Mouse (Mus musculus): Measurements from ENCODE around the gene Plcd1. TPM values are rescaled to one million over a fixed set of nuclear protein-coding genes. Genes with fewer than 3 reads are reported as not detected.

Gene Plcd1
- polyA plus RNA-seq, 1 experiment from 2014 or later, result 17.3 TPM

GRCm38 (mm10) chr9:119083966-119084365 is 9.3 kb downstream of the Plcd1 start:
- TF ChIP-seq CTCF (IDR thresholded peaks at IDR 0.05; ENCODE audit: low read depth), result no peak
- no peaks in the 10 kb centered on the region for H3K9me3 ChIP-seq (replicated peaks; ENCODE audit: low read length)
- H3K36me3 ChIP-seq (ENCODE audit: insufficient read depth, low read length), result no peaks in the 10 kb centered on the region
- H3K4me2 ChIP-seq (ENCODE audit: low read length), result no peak overlapping the region
- ATAC-seq (replicated peaks; ENCODE audit: low FRiP score, low read depth) (no peak), DNase-seq (ENCODE audit: low spot score) (no peak)
- no peak overlapping the region for H3K4me3 ChIP-seq (replicated peaks; ENCODE audit: low read depth, low read length)
- no peak overlapping the region for H3K9ac ChIP-seq (ENCODE audit: low read depth, low read length)
- peaks cover 13% of the 10 kb centered on the region for H3K4me1 ChIP-seq (replicated peaks; ENCODE audit: insufficient read depth, low read length)
- no peak overlapping the region for H3K27ac ChIP-seq
- 81% methylated on average over 10 of the region's 10 CpGs for WGBS
- no peaks in the 10 kb centered on the region for H3K27me3 ChIP-seq (ENCODE audit: insufficient read depth, low read length)

- 70% methylated on average over 7 of the region's 7 CpGs for WGBS
- Histone ChIP-seq H3K36me3 (ENCODE audit: insufficient read depth, low read length) (no peaks in the 10 kb centered on the region), H3K27ac (no peak overlapping the region), H3K9me3 (replicated peaks; ENCODE audit: low read length) (no peaks in the 10 kb centered on the region), H3K9ac (ENCODE audit: low read depth, low read length) (no peak overlapping the region), H3K4me3 (replicated peaks; ENCODE audit: low read depth, low read length) (no peak overlapping the region), H3K27me3 (ENCODE audit: insufficient read depth, low read length) (no peaks in the 10 kb centered on the region), H3K4me2 (ENCODE audit: low read length) (no peak overlapping the region), H3K4me1 (replicated peaks; ENCODE audit: insufficient read depth, low read length) (peaks cover 12% of the 10 kb centered on the region)
- DNase-seq (ENCODE audit: low spot score), result no peak
- TF ChIP-seq CTCF (IDR thresholded peaks at IDR 0.05; ENCODE audit: low read depth), result no peak
- ATAC-seq (replicated peaks; ENCODE audit: low FRiP score, low read depth), result no peak
These were observed 10.5 kb downstream of the Plcd1 start for GRCm38 (mm10) chr9:119082656-119083430.

- no peak overlapping the region for H3K4me3 ChIP-seq (replicated peaks; ENCODE audit: low read depth, low read length)
- no peaks in the 10 kb centered on the region for H3K36me3 ChIP-seq (ENCODE audit: insufficient read depth, low read length)
- H3K9me3 ChIP-seq (replicated peaks; ENCODE audit: low read length), result no peaks in the 10 kb centered on the region
- no peak overlapping the region for H3K4me2 ChIP-seq (ENCODE audit: low read length)
- 31% methylated on average over 8 of the region's 8 CpGs for WGBS
- H3K27ac ChIP-seq, result no peak overlapping the region
- no peak for ATAC-seq (replicated peaks; ENCODE audit: low FRiP score, low read depth)
- no peaks in the 10 kb centered on the region for H3K27me3 ChIP-seq (ENCODE audit: insufficient read depth, low read length)
- no peak for TF ChIP-seq CTCF (IDR thresholded peaks at IDR 0.05; ENCODE audit: low read depth)
- H3K4me1 ChIP-seq (replicated peaks; ENCODE audit: insufficient read depth, low read length), result peaks cover 6% of the 10 kb centered on the region; the same call in 1 of the 2 replicates
- no peak overlapping the region for H3K9ac ChIP-seq (ENCODE audit: low read depth, low read length)
- no peak for DNase-seq (ENCODE audit: low spot score)
These were observed 11.3 kb downstream of the Plcd1 start for GRCm38 (mm10) chr9:119082039-119082438.

- Histone ChIP-seq H3K4me1 (replicated peaks; ENCODE audit: insufficient read depth, low read length) (peaks cover 6% of the 10 kb centered on the region; the same call in 1 of the 2 replicates), H3K9ac (ENCODE audit: low read depth, low read length) (no peak overlapping the region), H3K36me3 (ENCODE audit: insufficient read depth, low read length) (peaks cover 2% of the 10 kb centered on the region; the same call in 1 of the 2 replicates), H3K9me3 (replicated peaks; ENCODE audit: low read length) (no peaks in the 10 kb centered on the region), H3K27me3 (ENCODE audit: insufficient read depth, low read length) (no peaks in the 10 kb centered on the region), H3K4me3 (replicated peaks; ENCODE audit: low read depth, low read length) (no peak overlapping the region), H3K27ac (no peak overlapping the region), H3K4me2 (ENCODE audit: low read length) (no peak overlapping the region)
- WGBS, result 53% methylated on average over 5 of the region's 5 CpGs
- no peak for TF ChIP-seq CTCF (IDR thresholded peaks at IDR 0.05; ENCODE audit: low read depth)
- no peak for DNase-seq (ENCODE audit: low spot score)
- no peak for ATAC-seq (replicated peaks; ENCODE audit: low FRiP score, low read depth)
These were observed 13.1 kb downstream of the Plcd1 start for GRCm38 (mm10) chr9:119080040-119080675.

- no peak overlapping the region for H3K4me3 ChIP-seq (replicated peaks; ENCODE audit: low read depth, low read length)
- peaks cover 8% of the 10 kb centered on the region; the same call in 1 of the 2 replicates for H3K36me3 ChIP-seq (ENCODE audit: insufficient read depth, low read length)
- no peaks in the 10 kb centered on the region for H3K27me3 ChIP-seq (ENCODE audit: insufficient read depth, low read length)
- H3K4me1 ChIP-seq (replicated peaks; ENCODE audit: insufficient read depth, low read length), result peaks cover 5% of the 10 kb centered on the region; the same call in 1 of the 2 replicates
- WGBS, result 79% methylated on average over 16 of the region's 16 CpGs
- no peak overlapping the region for H3K9ac ChIP-seq (ENCODE audit: low read depth, low read length)
- DNase-seq (ENCODE audit: low spot score) (no peak), ATAC-seq (replicated peaks; ENCODE audit: low FRiP score, low read depth) (no peak)
- H3K9me3 ChIP-seq (replicated peaks; ENCODE audit: low read length), result no peaks in the 10 kb centered on the region
- H3K27ac ChIP-seq, result no peak overlapping the region
- no peak for TF ChIP-seq CTCF (IDR thresholded peaks at IDR 0.05; ENCODE audit: low read depth)
- no peak overlapping the region for H3K4me2 ChIP-seq (ENCODE audit: low read length)
These were observed 17.6 kb downstream of the Plcd1 start for GRCm38 (mm10) chr9:119075685-119076084.

GRCm38 (mm10) chr9:119073184-119073895 is 20.0 kb downstream of the Plcd1 start:
- Histone ChIP-seq H3K27ac (no peak overlapping the region), H3K4me3 (replicated peaks; ENCODE audit: low read depth, low read length) (no peak overlapping the region), H3K4me1 (replicated peaks; ENCODE audit: insufficient read depth, low read length) (peaks cover 5% of the 10 kb centered on the region; the same call in 1 of the 2 replicates), H3K4me2 (ENCODE audit: low read length) (no peak overlapping the region), H3K36me3 (ENCODE audit: insufficient read depth, low read length) (peaks cover 8% of the 10 kb centered on the region; the same call in 1 of the 2 replicates), H3K9ac (ENCODE audit: low read depth, low read length) (no peak overlapping the region), H3K27me3 (ENCODE audit: insufficient read depth, low read length) (no peaks in the 10 kb centered on the region), H3K9me3 (replicated peaks; ENCODE audit: low read length) (no peaks in the 10 kb centered on the region)
- TF ChIP-seq CTCF (IDR thresholded peaks at IDR 0.05; ENCODE audit: low read depth), result no peak
- WGBS, result 71% methylated on average over 15 of the region's 15 CpGs
- no peak for DNase-seq (ENCODE audit: low spot score)
- 0 out of 2 replicates have a peak, but pooled peaks have one; percentile 10 for ATAC-seq (replicated peaks; ENCODE audit: low FRiP score, low read depth)

Data from kidney, postnatal 0 days (tissue).